Mouse (Mus musculus) WW6 (cell line): Measurements from ENCODE around the gene Ndufs5.

Experiments used
- DNase-seq: peaks from one replicate; pipeline ENCODE4 v3.0.0-alpha.2; 2013; ENCODE audit warnings: low read depth, low spot score

The Ndufs5 gene

GRCm38 (mm10) chr4:123687025-123687781 is 30.8 kb downstream of the Ndufs5 start:
- no peak for DNase-seq

- no peak for DNase-seq
These were observed 31.5 kb downstream of the Ndufs5 start for GRCm38 (mm10) chr4:123686368-123687024.

- no peak for DNase-seq
These were observed 32.3 kb downstream of the Ndufs5 start for GRCm38 (mm10) chr4:123685506-123686242.

- no peak for DNase-seq
These were observed 33.0 kb downstream of the Ndufs5 start for GRCm38 (mm10) chr4:123685046-123685445.

- no peak for DNase-seq
These were observed 33.7 kb downstream of the Ndufs5 start, which contains the start of gene Macf1 for GRCm38 (mm10) chr4:123684260-123684659. Macf1 (minus strand) TSS chr4:123684360.

- no peak for DNase-seq
These were observed 35.7 kb downstream of the Ndufs5 start for GRCm38 (mm10) chr4:123682291-123682690.

- DNase-seq = no peak
These were observed 37.0 kb downstream of the Ndufs5 start for GRCm38 (mm10) chr4:123680962-123681361.

- no peak for DNase-seq
These were observed 40.8 kb downstream of the Ndufs5 start for GRCm38 (mm10) chr4:123677060-123677804.

GRCm38 (mm10) chr4:123670598-123670997 is 47.4 kb downstream of the Ndufs5 start:
- no peak for DNase-seq

- DNase-seq = no peak
These were observed 48.3 kb downstream of the Ndufs5 start for GRCm38 (mm10) chr4:123669696-123670095.

GRCm38 (mm10) chr4:123667260-123667867 is 50.6 kb downstream of the Ndufs5 start:
- DNase-seq = no peak

- no peak for DNase-seq
These were observed 51.5 kb downstream of the Ndufs5 start for GRCm38 (mm10) chr4:123666517-123666916.

GRCm38 (mm10) chr4:123665681-123666278 is 52.2 kb downstream of the Ndufs5 start:
- no peak for DNase-seq

- no peak for DNase-seq
These were observed 52.9 kb downstream of the Ndufs5 start for GRCm38 (mm10) chr4:123664951-123665661.

- DNase-seq = no peak
These were observed 53.7 kb downstream of the Ndufs5 start for GRCm38 (mm10) chr4:123664021-123664950.

GRCm38 (mm10) chr4:123663688-123663965 is 54.4 kb downstream of the Ndufs5 start:
- DNase-seq = no peak

- DNase-seq = peak; percentile 71
These were observed 54.9 kb downstream of the Ndufs5 start for GRCm38 (mm10) chr4:123662914-123663687.
